Mouse (Mus musculus) WW6 (cell line): ENCODE data around the gene Ncapg2.

ENCODE experiments used
- DNase-seq: peaks from one replicate; pipeline ENCODE4 v3.0.0-alpha.2; 2013; ENCODE audit warnings: low read depth, low spot score

The Ncapg2 gene

DNA sequence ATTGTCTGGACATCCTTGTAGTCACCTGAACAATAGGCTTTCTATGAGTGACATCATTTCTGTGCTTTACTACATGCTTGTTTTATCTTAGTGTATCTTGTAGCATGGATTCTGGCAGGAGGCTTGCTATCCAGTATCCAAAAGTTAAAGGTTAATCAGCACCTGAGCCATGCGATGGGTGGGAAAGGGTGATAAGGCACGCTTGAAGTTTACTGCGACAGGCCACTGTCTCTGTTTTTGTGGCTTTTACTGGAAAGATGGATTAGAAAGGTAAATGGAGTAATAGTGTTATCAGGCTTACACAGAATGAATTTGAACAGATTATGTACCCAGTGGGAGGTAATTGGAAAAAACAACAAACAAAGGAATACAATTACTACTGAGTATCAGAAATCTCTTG lies 37.0 kb downstream of the Ncapg2 start:
- no peak for DNase-seq

DNA sequence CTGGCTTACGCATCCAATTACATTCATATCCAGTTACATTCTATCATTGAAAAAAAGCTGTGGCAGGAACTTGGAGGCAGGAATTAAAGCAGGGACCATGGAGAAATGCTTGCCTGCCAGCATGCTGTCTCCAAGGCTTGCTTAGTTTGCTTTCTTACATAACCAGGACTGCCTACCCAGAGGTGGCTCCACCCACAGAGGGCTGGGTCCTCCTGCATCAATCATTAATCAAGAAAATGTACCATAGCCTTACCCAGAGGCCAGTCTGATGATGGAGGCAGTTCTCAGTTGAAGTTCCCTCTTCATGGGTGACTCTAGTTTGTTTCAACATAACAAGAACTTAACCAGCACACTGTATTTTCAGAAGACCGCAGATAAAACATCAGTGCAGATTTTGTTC lies 44.3 kb downstream of the Ncapg2 start:
- DNase-seq: no peak

DNA sequence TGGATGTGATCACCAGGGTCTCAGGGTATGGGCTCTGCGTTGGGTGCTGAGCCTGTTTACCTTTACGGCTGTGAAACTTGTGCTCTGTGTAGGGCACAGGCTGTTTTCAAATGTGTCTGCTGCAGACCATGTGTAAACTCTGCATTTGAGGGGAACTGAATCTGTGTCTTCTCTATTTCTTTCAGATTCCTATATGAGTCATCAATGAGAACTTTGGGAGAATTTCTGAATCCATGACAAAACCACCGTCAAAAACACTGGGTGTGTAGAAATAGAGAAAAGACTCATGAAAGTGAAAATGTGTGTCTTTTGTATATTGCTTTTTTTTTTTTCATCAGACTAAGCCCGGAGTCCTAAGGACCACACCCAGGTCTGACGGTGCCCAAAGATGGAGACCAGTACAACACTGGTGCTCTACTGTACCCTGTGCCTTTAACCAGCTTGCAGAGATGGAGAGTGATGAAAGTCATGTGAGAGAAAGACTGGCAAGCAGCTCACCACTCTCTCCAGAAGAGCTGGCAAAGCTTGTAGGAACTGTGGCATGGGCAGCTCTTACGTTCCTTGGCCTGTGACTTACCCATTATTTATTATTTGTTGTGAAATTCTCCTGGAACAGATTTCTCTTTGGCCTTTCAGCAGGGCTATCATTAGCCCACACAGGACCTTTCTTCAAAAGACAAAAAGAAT lies 55.3 kb downstream of the Ncapg2 start:
- DNase-seq: no peak

DNA sequence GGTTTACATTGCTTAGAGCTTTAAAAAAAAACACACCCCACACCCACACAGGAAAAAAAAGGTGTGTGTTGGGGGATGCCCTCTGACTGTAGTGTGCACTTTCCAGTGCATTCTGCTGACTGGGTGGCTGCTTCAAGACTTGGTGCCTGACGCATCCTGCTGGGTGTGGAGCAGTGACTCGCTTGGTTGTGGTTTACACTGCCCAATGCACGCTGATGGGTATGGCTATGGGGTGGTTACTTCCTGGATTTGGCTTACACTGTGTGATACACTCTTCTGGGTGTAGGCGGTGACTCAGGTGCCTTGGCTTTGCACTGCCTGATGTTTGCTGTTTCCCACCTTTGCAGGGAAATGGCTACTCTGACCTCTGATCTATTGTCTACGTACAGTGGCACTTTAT lies 61.8 kb downstream of the Ncapg2 start:
- no peak for DNase-seq

DNA sequence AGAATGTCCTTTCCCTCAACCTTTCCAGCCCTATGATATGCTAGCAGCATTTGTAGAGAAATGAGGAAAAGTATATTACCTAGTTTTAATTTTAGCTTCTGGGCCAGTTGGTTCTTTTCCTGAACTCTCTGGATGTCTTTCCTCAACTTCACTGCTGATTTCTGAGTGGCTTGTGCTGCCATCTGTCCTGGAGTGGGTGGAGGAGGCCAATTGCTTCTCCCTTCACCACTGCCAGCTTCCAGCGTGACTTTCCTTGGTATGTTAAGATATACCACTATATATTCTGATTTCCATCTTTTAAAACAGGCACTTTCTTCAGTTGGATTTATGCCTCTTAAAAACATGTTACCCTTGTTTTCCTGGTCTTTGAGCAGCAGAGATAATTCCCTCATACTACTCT lies 63.1 kb downstream of the Ncapg2 start:
- DNase-seq: no peak

DNA sequence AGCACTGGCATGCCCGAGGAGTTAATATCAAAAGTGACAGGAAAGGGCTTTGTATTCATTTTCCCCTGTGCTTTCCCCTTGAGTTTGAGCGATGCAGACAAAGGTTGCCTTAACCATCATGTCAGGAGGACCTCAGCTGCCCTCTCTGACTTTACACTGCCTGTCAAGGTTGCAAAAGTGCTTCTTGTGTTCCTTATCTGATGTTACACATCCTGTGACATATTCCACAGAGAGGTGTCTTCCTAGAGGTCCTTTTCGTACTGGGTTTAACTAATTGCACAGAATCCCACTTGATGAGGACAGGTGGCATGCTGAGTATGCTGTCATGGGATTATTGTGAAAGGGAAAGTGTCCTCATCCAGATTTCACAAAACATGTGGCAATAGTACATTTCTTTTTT lies 63.9 kb downstream of the Ncapg2 start:
- no peak for DNase-seq

DNA sequence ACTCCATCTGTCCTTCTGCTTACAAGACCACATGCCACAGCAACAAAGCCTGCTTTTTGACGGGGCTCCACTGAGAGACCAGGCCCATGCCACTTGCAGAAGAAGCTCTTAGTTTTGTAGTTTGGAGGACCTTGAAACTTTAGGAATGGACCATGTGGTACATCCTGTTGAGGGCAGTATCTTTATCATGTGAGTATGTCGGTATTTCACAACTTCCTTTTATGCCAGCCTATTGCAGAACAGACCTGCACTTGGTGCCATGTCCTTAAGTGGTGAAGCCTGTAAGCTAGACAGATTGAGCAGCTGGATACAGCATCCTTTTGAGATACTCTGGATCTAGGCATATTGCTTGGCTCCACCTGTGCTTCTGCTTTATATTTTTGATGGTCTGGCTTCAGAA lies 68.1 kb downstream of the Ncapg2 start:
- DNase-seq: no peak

DNA sequence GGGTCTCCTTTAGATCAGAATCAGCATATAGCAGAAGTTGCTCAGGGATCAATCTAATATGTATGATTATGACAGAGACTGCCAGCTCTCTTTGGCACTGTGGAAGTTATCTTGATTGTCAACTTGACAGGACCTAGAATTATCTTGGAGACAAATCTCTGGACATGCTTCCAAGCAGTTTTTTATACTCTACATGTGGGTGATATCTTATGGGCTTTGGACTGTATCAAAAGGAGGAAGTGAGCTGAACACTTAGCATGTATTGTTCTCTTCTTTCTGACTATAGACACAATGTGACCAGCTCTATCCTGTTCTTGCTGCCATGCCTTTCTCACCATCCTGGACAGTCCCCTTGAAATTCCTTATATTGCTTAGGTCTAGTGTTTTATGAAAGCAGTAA lies 68.6 kb downstream of the Ncapg2 start:
- no peak for DNase-seq

DNA sequence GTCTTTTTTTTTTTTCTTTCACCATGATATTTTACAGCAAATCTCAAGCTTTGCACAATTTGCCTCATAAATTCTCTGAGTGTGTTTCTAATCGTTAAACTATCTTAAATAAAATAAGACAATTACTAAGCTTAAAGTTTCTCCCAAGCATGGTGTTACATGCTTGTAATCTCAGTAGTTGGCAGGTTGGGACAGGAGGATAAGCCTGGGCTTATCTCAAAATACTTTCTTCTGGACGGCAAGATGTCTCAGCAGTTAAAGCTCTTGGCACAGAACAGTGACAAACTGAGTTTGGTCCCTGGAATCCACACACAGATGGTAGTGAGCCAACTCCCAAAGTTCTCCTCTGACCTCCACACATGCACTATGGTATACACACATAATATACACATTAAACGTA lies 69.5 kb downstream of the Ncapg2 start:
- DNase-seq: no peak

DNA sequence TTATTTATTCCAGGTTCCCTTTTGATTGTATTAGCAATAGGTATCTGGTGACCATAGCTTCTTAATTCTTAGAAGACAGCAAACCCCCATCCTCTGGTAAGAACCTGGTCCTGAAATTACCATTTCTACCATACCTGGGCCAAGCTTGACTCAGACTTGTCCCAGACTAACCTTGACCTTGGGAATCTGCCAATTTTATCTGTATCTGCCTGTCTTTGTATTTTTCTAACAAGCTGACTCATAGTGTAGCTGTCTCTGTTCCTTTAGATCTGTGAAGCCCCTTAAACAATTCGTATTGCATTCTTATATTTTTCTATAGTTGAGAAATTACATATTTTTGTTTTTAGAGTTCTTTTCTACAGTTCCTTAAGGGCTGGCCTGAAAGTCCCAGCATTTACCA lies 73.6 kb downstream of the Ncapg2 start:
- no peak for DNase-seq

DNA sequence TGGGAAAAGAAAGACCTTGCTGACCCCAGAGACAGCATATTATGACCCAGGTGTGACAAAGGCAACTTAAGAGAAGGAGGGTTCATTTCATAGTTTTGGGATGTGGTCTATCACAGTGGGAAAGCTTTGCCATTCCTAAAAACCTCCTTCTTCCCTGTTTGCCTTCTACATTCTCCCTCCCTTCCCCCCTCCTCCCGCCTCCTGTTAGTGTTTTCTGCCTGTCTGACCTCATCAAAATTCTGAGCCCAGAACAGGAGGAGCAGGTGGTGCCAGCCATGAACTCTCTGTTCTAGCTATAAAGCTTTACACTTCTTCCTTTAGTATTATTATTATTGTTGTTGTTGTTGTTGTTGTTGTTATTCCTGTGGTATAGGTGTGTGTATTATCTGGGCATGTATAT lies 76.7 kb downstream of the Ncapg2 start:
- DNase-seq: no peak

DNA sequence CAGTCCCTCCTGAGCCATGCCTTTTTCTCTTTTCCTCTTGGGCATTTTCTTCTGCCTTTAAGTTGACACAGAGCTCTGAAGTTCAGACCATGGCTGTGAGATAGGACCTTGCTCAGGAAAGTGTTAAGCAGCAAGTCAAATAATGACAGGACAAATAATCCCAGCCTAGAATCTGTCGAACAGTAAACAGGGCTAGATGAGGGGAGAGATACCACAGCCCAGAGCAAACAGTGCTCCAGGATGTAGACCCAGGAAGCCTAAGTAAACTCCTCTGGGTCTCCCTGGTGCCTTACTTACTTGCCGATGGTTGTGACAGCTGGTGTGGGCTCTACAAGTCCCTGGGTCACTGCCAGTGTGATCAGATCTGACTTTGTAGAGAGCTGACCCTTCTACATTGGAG lies 78.4 kb downstream of the Ncapg2 start:
- DNase-seq: no peak

DNA sequence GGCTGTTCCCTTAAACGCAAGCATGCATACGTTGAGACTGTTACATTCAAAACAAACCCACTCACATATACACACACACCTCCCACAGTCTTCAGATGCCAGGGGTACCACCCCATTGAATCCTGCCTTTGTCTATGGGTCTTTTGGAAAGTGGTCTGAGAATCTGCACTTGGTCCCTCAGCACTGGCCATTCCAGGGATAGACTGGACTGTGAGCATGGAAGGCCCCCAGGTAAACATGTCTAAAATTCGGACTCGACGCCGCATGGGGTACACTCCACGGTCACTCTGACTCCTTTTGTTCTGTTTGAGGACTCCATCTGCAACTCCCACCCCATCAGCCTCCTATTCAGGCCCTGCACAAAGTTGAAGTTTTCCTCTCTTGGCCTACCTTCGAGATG lies 79.8 kb downstream of the Ncapg2 start:
- DNase-seq: no peak

DNA sequence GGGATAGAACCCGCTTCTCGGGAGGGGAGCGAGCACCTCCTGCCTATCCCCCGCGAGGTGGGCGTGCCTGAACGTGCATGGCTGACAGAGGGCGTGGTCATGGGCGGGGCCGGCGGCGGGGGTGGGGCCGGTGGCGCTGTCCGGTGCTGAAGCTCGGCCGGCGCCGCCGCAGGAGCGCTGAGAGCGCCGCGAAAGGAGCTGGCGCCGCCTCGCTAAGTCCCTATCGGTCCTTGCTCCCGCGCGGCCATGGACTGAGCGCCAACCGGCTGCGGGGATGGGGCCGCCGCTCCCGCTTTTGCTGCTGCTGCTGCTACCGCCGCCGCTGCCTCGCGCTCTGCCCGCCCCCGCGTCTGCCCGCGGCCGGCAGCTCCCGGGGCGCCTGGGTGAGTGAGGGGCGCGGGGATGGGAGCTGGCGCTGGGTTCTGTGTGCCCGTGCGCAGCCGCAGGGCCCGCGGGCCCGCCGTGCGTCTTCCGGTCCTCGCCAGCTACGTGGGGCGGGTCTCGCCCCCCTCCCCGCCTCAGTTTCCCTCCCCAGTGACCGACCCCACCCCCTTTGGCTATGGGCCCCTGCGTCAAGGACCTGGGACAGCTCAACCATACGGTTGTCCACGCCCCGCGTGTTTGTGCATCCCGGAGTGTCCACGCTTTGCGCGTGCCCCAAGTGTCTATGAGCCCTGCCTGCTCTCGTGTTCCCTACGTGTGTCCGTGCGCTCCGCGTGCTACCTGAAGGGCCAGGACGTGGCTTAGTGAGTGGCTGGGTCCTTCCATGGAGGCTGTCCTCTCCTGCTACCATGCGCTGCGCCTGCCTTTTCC lies 80.6 kb downstream of the Ncapg2 start, which contains the start of gene Ptprn2:
Ptprn2 (plus strand) TSS at position 130 of the 813 bp plus-strand sequence.
- DNase-seq: peak; percentile 29

DNA sequence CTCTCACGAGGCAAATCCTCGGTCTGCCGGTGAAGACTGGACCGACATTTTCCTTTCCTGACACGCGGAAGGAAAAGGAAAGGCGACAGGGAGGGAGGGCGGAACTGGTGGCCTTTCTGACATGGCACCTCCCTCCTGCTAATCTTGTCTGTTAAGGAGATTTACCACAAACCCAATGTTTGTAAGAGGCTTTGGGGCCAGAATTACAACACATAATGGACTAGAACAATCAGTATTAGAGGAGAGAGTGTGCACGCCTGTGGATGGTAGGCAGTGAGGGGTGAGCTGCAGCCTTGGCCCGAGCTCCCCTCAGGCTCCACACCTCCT lies 81.2 kb downstream of the Ncapg2 start:
- DNase-seq: no peak

DNA sequence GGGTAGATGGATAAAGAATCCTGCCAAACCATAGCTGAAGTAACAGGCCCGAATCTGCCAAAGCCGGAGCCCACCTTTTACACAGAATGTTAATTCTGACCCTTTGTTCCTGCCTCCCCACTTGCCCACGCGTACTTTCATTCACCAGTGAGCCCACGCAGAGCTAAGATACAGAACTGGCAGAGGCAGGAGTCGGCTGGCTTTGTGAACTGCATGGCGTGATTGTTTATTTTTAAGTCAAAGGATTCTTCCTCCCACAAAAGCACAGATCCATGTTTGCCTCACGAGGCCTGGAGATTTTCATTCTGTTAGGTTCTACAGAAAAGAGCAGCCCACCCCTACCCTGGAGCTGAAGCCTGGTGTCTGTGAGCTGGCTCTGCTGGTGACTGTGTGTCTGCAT lies 83.6 kb downstream of the Ncapg2 start:
- no peak for DNase-seq

DNA sequence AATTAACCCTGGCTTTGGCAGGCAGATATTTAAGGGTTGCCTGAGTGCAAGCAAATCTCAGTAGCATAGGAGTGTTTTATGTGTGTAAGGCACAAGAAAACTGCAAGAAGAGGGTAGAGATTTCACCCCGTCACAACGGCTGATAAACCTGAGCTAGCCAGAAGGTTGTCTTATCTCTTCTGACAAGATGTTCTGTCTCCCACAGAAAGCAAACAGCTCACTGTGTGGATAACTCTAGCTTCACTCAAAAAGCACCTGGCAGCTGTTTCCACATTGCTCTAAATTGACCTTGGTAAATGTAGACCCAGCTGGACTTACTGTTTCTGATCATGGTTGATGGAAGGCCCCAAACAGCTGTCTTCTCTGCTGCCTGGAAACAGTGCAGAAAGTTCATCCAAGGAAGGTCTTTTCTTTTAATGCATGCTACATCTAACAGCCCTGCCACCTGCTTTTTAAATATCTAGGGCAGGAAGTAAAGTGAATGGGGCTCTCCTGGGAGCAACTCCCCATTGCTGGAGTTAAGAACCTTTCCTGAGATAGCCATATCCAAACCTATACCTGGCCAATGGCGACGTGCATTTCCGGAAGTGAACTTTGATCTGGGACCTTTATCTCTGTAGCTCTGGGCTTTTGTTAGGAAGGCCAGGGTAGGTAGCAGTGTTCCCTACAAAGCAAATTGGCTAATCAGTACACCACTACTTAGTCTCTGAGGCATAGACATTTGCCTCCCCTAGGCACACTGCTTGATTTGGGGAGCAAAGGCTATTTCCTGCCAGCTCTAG lies 85.6 kb downstream of the Ncapg2 start:
- no peak for DNase-seq

DNA sequence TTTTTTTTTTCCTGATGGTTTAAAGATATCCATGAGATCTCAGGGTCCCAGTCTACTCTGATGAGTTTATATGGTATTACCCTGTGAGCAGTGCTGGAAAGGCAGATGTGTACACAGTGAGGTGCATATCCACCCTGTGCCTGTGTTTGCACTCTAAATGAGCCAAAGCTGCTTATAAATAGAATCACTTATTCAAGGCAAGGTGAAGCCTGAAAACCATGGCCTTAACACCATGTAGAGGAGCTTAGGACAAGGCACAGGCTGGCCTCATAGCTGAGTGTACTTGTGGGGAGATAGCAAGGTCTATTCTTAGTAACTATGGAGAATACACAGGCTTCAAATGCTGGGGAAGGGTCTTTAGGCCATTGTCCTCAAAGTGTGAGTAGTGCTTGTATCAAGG lies 93.5 kb downstream of the Ncapg2 start:
- no peak for DNase-seq

DNA sequence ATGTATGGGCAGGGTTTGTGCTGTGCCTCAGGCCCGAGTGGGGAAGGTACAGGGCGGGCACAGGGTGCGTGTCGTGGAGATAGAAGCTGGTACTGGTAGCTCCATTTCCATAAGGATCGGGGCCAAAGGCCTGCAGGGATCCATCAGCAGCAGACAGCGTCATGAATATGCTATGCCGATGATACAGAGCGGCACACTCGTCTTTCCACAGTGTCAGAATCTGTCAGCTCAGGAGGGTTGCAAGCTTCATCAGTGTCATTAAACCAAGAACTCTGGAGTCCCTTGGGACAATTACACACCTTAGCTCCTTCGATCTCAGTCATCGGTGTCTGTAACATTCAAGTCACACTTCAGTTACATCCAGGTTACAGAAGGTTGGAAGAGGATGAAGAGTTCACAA lies 95.5 kb downstream of the Ncapg2 start:
- DNase-seq: no peak

DNA sequence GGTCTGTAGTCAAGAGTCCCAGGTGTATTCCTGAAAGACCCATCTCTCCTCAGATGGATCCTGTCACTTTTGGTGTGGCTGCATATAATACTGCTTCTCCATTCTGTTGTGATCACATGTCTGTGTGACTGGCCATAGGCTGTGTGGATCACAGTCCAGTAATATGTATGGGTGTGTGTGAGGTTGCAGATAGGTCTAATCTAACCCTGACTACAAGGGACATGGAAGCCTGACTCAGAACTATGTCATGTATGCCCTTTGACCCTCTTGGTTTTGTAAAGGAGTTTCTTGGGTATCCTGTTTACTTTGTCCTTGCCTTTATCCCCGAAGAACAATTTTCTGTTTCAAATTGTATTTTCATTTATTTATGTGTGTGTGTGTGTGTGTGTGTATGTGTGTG lies 107.3 kb downstream of the Ncapg2 start:
- no peak for DNase-seq
